In genomic region chr4:106911951-106912688, GRCm38 (mm10) we compare ENCODE assay signal across 8 mouse cellular contexts. TPM values are rescaled to one million over a fixed set of nuclear protein-coding genes. Genes with fewer than 3 reads are reported as not detected.
DNase-seq lines count a peak whose midpoint lies in the region; ATAC-seq and TF ChIP-seq lines count a peak whose summit lies in the region.

No protein-coding gene starts in this region.

- H3K27ac ChIP-seq in forebrain, embryonic 10.5 days: peak overlapping the region; percentile 100
- peak overlapping the region; percentile 91 for H3K27ac ChIP-seq in liver, postnatal 0 days (ENCODE audit: low read depth)
- H3K27ac ChIP-seq in stomach, embryonic 15.5 days: peak overlapping the region; percentile 89

- under 1% methylated on average over 69 of the region's 73 CpGs for WGBS in forebrain, embryonic 10.5 days
- under 1% methylated on average over 48 of the region's 73 CpGs for WGBS in liver, postnatal 0 days (ENCODE audit: insufficient replicate concordance)
- under 1% methylated on average over 55 of the region's 73 CpGs for WGBS in stomach, embryonic 15.5 days

- peak overlapping the region; percentile 100 for H3K4me2 ChIP-seq in liver, postnatal 0 days (ENCODE audit: low read depth, low read length)
- H3K4me2 ChIP-seq in stomach, embryonic 15.5 days: peak overlapping the region; percentile 73

- H3K9ac ChIP-seq in liver, postnatal 0 days (replicated peaks): peak overlapping the region; percentile 97
- peak overlapping the region; percentile 94 for H3K9ac ChIP-seq in stomach, embryonic 15.5 days

- TF ChIP-seq EP300 in liver, postnatal 0 days (IDR thresholded peaks at IDR 0.05; ENCODE audit: low read depth): no peak

- peaks cover 78% of the 10 kb centered on the region for H3K4me1 ChIP-seq in erythroblast, embryonic 14.5 days (ENCODE audit: control insufficient read depth)
- peaks cover 75% of the 10 kb centered on the region for H3K4me1 ChIP-seq in forebrain, embryonic 10.5 days
- peaks cover 46% of the 10 kb centered on the region for H3K4me1 ChIP-seq in liver, postnatal 0 days (ENCODE audit: insufficient read depth)
- H3K4me1 ChIP-seq in stomach, embryonic 15.5 days: peaks cover 53% of the 10 kb centered on the region

- H3K36me3 ChIP-seq in erythroblast, embryonic 14.5 days (ENCODE audit: control insufficient read depth): peaks cover 47% of the 10 kb centered on the region
- peaks cover 44% of the 10 kb centered on the region for H3K36me3 ChIP-seq in forebrain, embryonic 10.5 days (replicated peaks)
- H3K36me3 ChIP-seq in liver, postnatal 0 days (replicated peaks; ENCODE audit: insufficient read depth, low read length): peaks cover 29% of the 10 kb centered on the region
- peaks cover 16% of the 10 kb centered on the region for H3K36me3 ChIP-seq in stomach, embryonic 15.5 days

- no peak for ATAC-seq in erythroblast, adult 5-6 weeks (replicated peaks; ENCODE audit: low FRiP score, poor library complexity, severe bottlenecking)
- no peak for ATAC-seq in liver, postnatal 0 days
- 0 out of 2 replicates have a peak, but pooled peaks have one; percentile 15 for ATAC-seq in stomach, embryonic 15.5 days (ENCODE audit: insufficient read depth, low FRiP score, low read depth)

- peak overlapping the region; percentile 98 for H3K4me3 ChIP-seq in erythroblast, embryonic 14.5 days (replicated peaks)
- H3K4me3 ChIP-seq in forebrain, embryonic 10.5 days: peak overlapping the region; percentile 99
- peak overlapping the region; percentile 92 for H3K4me3 ChIP-seq in liver, postnatal 0 days (ENCODE audit: low read depth, low read length)
- H3K4me3 ChIP-seq in stomach, embryonic 15.5 days (replicated peaks): peak overlapping the region; percentile 72

- H3K9me3 ChIP-seq in erythroblast, embryonic 14.5 days (ENCODE audit: control insufficient read depth, low read length): no peaks in the 10 kb centered on the region
- H3K9me3 ChIP-seq in forebrain, embryonic 10.5 days: no peaks in the 10 kb centered on the region
- H3K9me3 ChIP-seq in liver, postnatal 0 days (ENCODE audit: low read length): no peaks in the 10 kb centered on the region
- no peaks in the 10 kb centered on the region for H3K9me3 ChIP-seq in stomach, embryonic 15.5 days

- DNase-seq in ES-CJ7 (ENCODE audit: low read depth, low spot score): peak; percentile 9
- DNase-seq in forebrain, embryonic 10.5 days (ENCODE audit: extremely low spot score, low spot score): peak; percentile 66
- DNase-seq in induced T-regulatory cell, adult 2 months (ENCODE audit: low read depth): peak; percentile 51
- peak; percentile 52 for DNase-seq in liver, postnatal 0 days
- no peak for DNase-seq in left cerebral cortex, adult 9 months (ENCODE audit: low spot score in 2 of 2)

- H3K27me3 ChIP-seq in erythroblast, embryonic 14.5 days (ENCODE audit: control insufficient read depth): no peaks in the 10 kb centered on the region
- no peaks in the 10 kb centered on the region for H3K27me3 ChIP-seq in forebrain, embryonic 10.5 days (ENCODE audit: poor library complexity, severe bottlenecking)
- H3K27me3 ChIP-seq in liver, postnatal 0 days (ENCODE audit: insufficient read depth, low read length): no peaks in the 10 kb centered on the region
- no peaks in the 10 kb centered on the region for H3K27me3 ChIP-seq in stomach, embryonic 15.5 days (replicated peaks)

- no peak for TF ChIP-seq CTCF in liver, postnatal 0 days (IDR thresholded peaks at IDR 0.05; ENCODE audit: low read depth)

RNA-seq across cellular contexts. Expression of gene Ssbp3, which starts 1.6 kb away (rescaled TPM):
- 93.7 and 94.2 TPM in 2 replicates for polyA plus RNA-seq in erythroblast, embryonic 14.5 days (2012)
- 55.9 and 73.4 TPM in 2 replicates for total RNA-seq in erythroblast, adult 5-6 weeks (2015; ENCODE audit: low replicate concordance)
- total RNA-seq in erythroblast, adult 5-6 weeks (2017; ENCODE audit: low replicate concordance): 49.8 and 56.6 TPM in 2 replicates
- polyA plus RNA-seq in forebrain, embryonic 10.5 days (2016; fragmentation: Nextera tagmentation; extraction: Ambion mirVana): 128 and 134 TPM in 2 replicates
- 22.8 and 26.8 TPM in 2 replicates for polyA plus RNA-seq in liver, postnatal 0 days (2015; fragmentation: Nextera tagmentation; extraction: Ambion mirVana)
- 92.4 and 98.5 TPM in 2 replicates for polyA plus RNA-seq in stomach, embryonic 15.5 days (2015; fragmentation: Nextera tagmentation; extraction: Ambion mirVana)

Comparison
In these comparisons a context has a peak if more than half of its experiments do, and no peak if none do; other contexts are left out.
1. DNase-seq: peak in ES-CJ7 (single experiment), forebrain, embryonic 10.5 days (single experiment), induced T-regulatory cell, adult 2 months (single experiment) and liver, postnatal 0 days (single experiment); none in left cerebral cortex, adult 9 months (0 of 2).
2. Peak in every context shown above with its lines, with median percentiles within 50 percentile points of each other: H3K4me3 ChIP-seq and H3K27ac ChIP-seq.